Mouse (Mus musculus) hindbrain, postnatal 0 days (tissue): ENCODE measurements around the gene Sectm1b. TPM values are rescaled to one million over a fixed set of nuclear protein-coding genes. Genes with fewer than 3 reads are reported as not detected.

Experiments
- ATAC-seq: fragments of 200-750 bp; cut with Nextera tagmentation; 2 replicates; pipeline ENCODE4 v1.8.0; 2017; ENCODE audit warnings: mild to moderate bottlenecking, moderate TSS enrichment, moderate library complexity
- DNase-seq: peaks from one replicate; pipeline ENCODE4 v3.0.0-alpha.2; 2015; ENCODE audit warnings: low spot score
- H3K27ac ChIP-seq: fragments of 300-500 bp; sonication (generic); 2 replicates; pipeline ENCODE4 v1.5.1; 2014; ENCODE audit warnings: mild to moderate bottlenecking
- H3K27me3 ChIP-seq: fragments of 300-500 bp; sonication (generic); 2 replicates; pipeline ENCODE4 v1.6.1; 2014; ENCODE audit warnings: low read length, mixed read lengths; ENCODE audit not compliant: insufficient read depth
- H3K36me3 ChIP-seq: fragments of 300-500 bp; sonication (generic); 2 replicates; pipeline ENCODE4 v1.6.1; 2014; ENCODE audit warnings: low read length, mixed read lengths; ENCODE audit not compliant: insufficient read depth
- H3K4me1 ChIP-seq: fragments of 300-500 bp; sonication (generic); 2 replicates; pipeline ENCODE4 v1.6.1; 2014; ENCODE audit warnings: antibody characterized with exemption, low read length, mixed read lengths; ENCODE audit not compliant: insufficient read depth
- H3K4me2 ChIP-seq: fragments of 300-500 bp; sonication (generic); 2 replicates; pipeline ENCODE4 v1.6.1; 2014; ENCODE audit warnings: low read depth, mild to moderate bottlenecking, low read length, moderate library complexity, mixed read lengths
- H3K4me3 ChIP-seq: fragments of 300-500 bp; sonication (generic); 2 replicates; pipeline ENCODE4 v1.5.1; 2014; ENCODE audit warnings: low read length
- H3K9ac ChIP-seq: fragments of 300-500 bp; sonication (generic); replicated peaks from 2 replicates; pipeline ENCODE4 v1.6.1; 2014; ENCODE audit warnings: mild to moderate bottlenecking, low read length, moderate library complexity, mixed read lengths
- H3K9me3 ChIP-seq: fragments of 300-500 bp; sonication (generic); 2 replicates; pipeline ENCODE4 v1.6.1; 2016; ENCODE audit warnings: low read length, mixed read lengths
- CTCF ChIP-seq: IDR thresholded peaks from 2 replicates; pipeline ENCODE4 v1.5.1; 2016; ENCODE audit warnings: antibody characterized with exemption, control low read depth, low read depth
- WGBS: fragments of 180-500 bp; shearing (Covaris S2); extraction: QIAGEN DNeasy Blood & Tissue Kit; methylation state at CpG from one replicate; pipeline ENCODE4 v1.1.7; 2014; 5-methylcytosine and 5-hydroxymethylcytosine counted together
- polyA plus RNA-seq: library from polyadenylated mRNA; unstranded; fragments of >200 nt; fragmentation: Nextera tagmentation; extraction: Ambion mirVana; gene quantifications from 2 replicates; pipeline ENCODE4 v1.2.1, GENCODE M21; 2015
- total RNA-seq: library from RNA; depleted of rRNA; stranded (reverse); fragments of >200 nt; gene quantifications from 2 replicates; pipeline ENCODE4 v1.2.3, GENCODE M21; 2014

The Sectm1b gene
- total and polyA plus RNA-seq, 2 experiments from 2014 or later, result not detected

GRCm38 (mm10) chr11:121058956-121059355 lies 4.4 kb downstream of the Sectm1b start:
- no peaks in the 10 kb centered on the region for H3K36me3 ChIP-seq
- no peak overlapping the region for H3K4me2 ChIP-seq
- DNase-seq, result no peak
- H3K4me1 ChIP-seq, result no peaks in the 10 kb centered on the region
- H3K9me3 ChIP-seq, result no peaks in the 10 kb centered on the region
- WGBS, result 92% methylated on average over 4 of the region's 4 CpGs
- H3K27ac ChIP-seq, result no peak overlapping the region
- no peak overlapping the region for H3K9ac ChIP-seq
- no peak overlapping the region for H3K4me3 ChIP-seq
- TF ChIP-seq CTCF, result no peak
- ATAC-seq, result no peak
- no peaks in the 10 kb centered on the region for H3K27me3 ChIP-seq

- H3K36me3 ChIP-seq, result no peaks in the 10 kb centered on the region
- no peak for TF ChIP-seq CTCF
- no peak overlapping the region for H3K4me2 ChIP-seq
- no peaks in the 10 kb centered on the region for H3K4me1 ChIP-seq
- ATAC-seq (no peak), DNase-seq (no peak)
- H3K27me3 ChIP-seq, result no peaks in the 10 kb centered on the region
- 78% methylated on average over 5 of the region's 5 CpGs for WGBS
- H3K27ac ChIP-seq, result no peak overlapping the region
- H3K4me3 ChIP-seq, result no peak overlapping the region
- H3K9me3 ChIP-seq, result no peaks in the 10 kb centered on the region
- H3K9ac ChIP-seq, result no peak overlapping the region
Measured at GRCm38 (mm10) chr11:121058122-121058521, 5.2 kb downstream of the Sectm1b start.

- DNase-seq, result no peak
- no peaks in the 10 kb centered on the region for H3K27me3 ChIP-seq
- H3K9ac ChIP-seq, result no peak overlapping the region
- 75% methylated on average over 7 of the region's 7 CpGs for WGBS
- H3K4me1 ChIP-seq, result no peaks in the 10 kb centered on the region
- no peak overlapping the region for H3K27ac ChIP-seq
- ATAC-seq, result no peak
- H3K9me3 ChIP-seq, result no peaks in the 10 kb centered on the region
- no peak overlapping the region for H3K4me2 ChIP-seq
- no peak for TF ChIP-seq CTCF
- H3K4me3 ChIP-seq, result no peak overlapping the region
- H3K36me3 ChIP-seq, result no peaks in the 10 kb centered on the region
Measured at GRCm38 (mm10) chr11:121056536-121057236, 6.7 kb downstream of the Sectm1b start.

GRCm38 (mm10) chr11:121053536-121053935 lies 9.8 kb downstream of the Sectm1b start:
- Histone ChIP-seq H3K4me1 (no peaks in the 10 kb centered on the region), H3K4me2 (no peak overlapping the region), H3K9ac (no peak overlapping the region), H3K27me3 (no peaks in the 10 kb centered on the region), H3K36me3 (no peaks in the 10 kb centered on the region), H3K4me3 (no peak overlapping the region), H3K9me3 (no peaks in the 10 kb centered on the region), H3K27ac (no peak overlapping the region)
- ATAC-seq, result peak; percentile 70; the same call in 1 of the 2 replicates
- WGBS, result 14% methylated on average over 8 of the region's 8 CpGs
- TF ChIP-seq CTCF, result peak; percentile 99
- peak; percentile 86 for DNase-seq

- Histone ChIP-seq H3K36me3 (no peaks in the 10 kb centered on the region), H3K4me3 (no peak overlapping the region), H3K9me3 (no peaks in the 10 kb centered on the region), H3K27me3 (no peaks in the 10 kb centered on the region), H3K9ac (no peak overlapping the region), H3K27ac (no peak overlapping the region), H3K4me1 (no peaks in the 10 kb centered on the region), H3K4me2 (no peak overlapping the region)
- DNase-seq (no peak), ATAC-seq (no peak)
- no peak for TF ChIP-seq CTCF
- WGBS, result 67% methylated on average over 4 of the region's 4 CpGs
Measured at GRCm38 (mm10) chr11:121052387-121052786, 11.0 kb downstream of the Sectm1b start.

GRCm38 (mm10) chr11:121051793-121052192 lies 11.6 kb downstream of the Sectm1b start:
- Histone ChIP-seq H3K9ac (no peak overlapping the region), H3K4me1 (no peaks in the 10 kb centered on the region), H3K4me2 (no peak overlapping the region), H3K36me3 (no peaks in the 10 kb centered on the region), H3K4me3 (no peak overlapping the region), H3K27me3 (no peaks in the 10 kb centered on the region), H3K9me3 (no peaks in the 10 kb centered on the region), H3K27ac (no peak overlapping the region)
- DNase-seq, result no peak
- 71% methylated on average over 1 of the region's 1 CpGs for WGBS
- no peak for ATAC-seq
- no peak for TF ChIP-seq CTCF

GRCm38 (mm10) chr11:121049840-121050239 lies 13.5 kb downstream of the Sectm1b start:
- Histone ChIP-seq H3K4me3 (no peak overlapping the region), H3K4me2 (no peak overlapping the region), H3K27me3 (no peaks in the 10 kb centered on the region), H3K9me3 (no peaks in the 10 kb centered on the region), H3K9ac (no peak overlapping the region), H3K36me3 (no peaks in the 10 kb centered on the region), H3K27ac (no peak overlapping the region), H3K4me1 (no peaks in the 10 kb centered on the region)
- no peak for TF ChIP-seq CTCF
- WGBS, result 71% methylated on average over 1 of the region's 1 CpGs
- no peak for DNase-seq
- no peak for ATAC-seq
